Mouse (Mus musculus) heart, postnatal 25 days (tissue): ENCODE measurements around the gene Plcd1. TPM values are rescaled to one million over a fixed set of nuclear protein-coding genes. Genes with fewer than 3 reads are reported as not detected.

Experiments used
- DNase-seq: peaks from one replicate; pipeline ENCODE4 v3.0.0; 2022; ENCODE audit warnings: low spot score
- intact Hi-C: fragments of 180-260 bp; cut with DNase I; formaldehyde crosslinking; loops from one replicate; pipeline ENCODE4 v1.15.1; 2025
- total RNA-seq, 2 experiments: library from RNA; stranded (reverse); gene quantifications; 2 replicates each; pipeline ENCODE4 v1.2.3; 2021

Plcd1 gene
- 10 to 100 TPM; 17.9 to 20.0 TPM for total RNA-seq

DNA sequence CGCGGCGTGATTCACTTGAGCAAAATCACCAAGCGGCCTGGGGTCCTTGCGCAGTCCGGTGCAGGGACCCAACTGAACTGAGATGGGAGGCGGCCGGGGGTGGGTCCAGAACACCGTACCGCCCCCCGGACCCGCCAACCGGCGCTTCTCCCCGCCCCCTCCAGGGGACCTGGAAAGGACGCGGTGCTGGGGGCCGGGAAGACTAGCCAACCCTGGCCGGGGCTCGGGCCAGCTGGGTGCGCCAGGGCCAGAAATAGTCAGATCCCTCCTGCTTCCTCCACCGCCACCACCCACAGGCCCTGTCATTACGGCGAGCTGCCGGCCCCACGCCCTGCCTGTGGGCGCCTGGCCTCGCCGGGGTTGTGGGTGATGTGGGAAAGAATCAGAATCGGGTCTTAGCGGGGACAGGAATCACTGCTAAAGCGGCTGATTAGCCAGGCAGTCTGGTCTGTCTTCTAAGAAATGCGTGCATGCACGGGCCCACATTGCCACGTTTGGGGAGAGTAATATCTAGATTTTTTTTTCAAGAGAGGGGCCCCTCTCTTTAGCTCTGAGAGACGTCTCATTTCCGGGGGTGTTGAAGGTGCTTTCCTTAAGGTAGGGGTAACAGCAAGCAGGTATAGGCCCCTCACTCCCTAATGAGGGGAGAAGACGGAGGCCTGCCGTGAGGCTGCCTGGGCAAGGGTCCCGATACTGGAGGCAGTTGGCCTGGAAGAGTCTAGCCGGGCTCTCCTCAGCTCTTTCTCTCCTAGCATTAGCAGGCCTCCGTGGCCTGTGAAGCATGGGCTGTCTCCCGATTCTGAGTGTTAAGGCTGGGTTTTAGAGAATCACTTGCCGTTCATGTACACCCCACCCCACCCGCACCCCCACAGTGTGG is at the start of gene Plcd1:
Gene Plcd1 (minus strand): TSS at position 84 of the 877 bp plus-strand sequence.
- DNase-seq: peak; percentile 95
- intact Hi-C loops: loop anchor here (5.0 kb wide), 1 partner anchor 309 kb away; the partner anchor contains the start of gene Acvr2b

DNA sequence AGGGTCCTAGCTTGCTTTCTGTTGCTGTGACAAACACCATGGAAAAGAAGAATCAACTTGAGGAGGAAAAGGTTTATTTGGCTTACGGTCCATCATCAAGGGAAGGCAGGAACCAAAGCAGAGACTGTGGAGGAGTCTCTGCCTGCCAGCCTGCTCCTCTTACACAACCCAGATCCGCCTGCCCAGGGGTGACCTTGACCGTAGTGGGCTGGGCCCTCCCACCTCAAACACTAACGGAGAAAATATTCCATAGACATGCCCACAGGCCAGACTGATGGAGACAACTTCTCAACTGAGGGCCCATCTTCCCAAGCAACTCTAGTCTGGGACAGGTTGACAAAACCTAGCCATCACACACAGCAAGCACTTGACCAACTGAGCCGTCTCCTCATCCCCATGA is 48.8 kb upstream of the Plcd1 start:
- no peak for DNase-seq
- intact Hi-C loops: no loop called here

DNA sequence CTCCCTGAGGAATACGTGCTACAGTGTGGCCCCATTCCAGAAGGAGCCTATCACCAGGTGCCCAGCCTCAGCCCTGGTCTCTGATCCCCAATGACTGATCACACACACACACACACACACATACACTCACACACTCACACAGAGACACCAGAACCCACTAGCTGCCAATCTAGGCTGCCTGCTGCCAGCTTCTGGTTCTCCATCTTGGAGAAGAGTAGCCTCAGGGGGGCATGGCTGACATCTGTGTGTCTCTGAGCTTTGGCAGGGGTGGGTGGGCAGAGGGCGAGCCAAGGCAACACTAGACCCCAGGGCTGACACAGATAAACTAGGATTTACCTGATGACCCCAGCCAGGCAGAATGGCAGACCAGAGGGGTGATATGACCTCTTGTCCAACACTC is 45.5 kb upstream of the Plcd1 start:
- no peak for DNase-seq
- intact Hi-C loops: no loop called here

DNA sequence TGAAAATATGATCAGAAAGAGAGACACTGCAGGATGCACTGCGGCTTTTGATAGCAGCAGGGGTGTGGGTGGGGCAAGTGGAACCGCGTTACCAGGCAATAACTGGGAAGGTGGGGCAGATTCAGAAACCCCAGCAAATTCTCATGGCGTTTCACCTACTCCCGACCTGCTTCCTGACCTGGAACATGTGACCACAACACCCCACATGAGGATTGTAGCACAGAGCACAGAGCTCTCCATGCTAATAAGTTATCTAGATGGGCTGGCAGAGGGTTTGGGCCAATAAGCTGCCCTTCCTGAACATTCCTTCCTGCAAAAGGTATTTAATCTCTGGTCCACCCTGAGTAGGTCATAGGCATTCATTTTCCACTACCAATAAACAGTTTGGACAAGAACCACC is 37.4 kb upstream of the Plcd1 start:
- intact Hi-C loops: no loop called here
- no peak for DNase-seq

DNA sequence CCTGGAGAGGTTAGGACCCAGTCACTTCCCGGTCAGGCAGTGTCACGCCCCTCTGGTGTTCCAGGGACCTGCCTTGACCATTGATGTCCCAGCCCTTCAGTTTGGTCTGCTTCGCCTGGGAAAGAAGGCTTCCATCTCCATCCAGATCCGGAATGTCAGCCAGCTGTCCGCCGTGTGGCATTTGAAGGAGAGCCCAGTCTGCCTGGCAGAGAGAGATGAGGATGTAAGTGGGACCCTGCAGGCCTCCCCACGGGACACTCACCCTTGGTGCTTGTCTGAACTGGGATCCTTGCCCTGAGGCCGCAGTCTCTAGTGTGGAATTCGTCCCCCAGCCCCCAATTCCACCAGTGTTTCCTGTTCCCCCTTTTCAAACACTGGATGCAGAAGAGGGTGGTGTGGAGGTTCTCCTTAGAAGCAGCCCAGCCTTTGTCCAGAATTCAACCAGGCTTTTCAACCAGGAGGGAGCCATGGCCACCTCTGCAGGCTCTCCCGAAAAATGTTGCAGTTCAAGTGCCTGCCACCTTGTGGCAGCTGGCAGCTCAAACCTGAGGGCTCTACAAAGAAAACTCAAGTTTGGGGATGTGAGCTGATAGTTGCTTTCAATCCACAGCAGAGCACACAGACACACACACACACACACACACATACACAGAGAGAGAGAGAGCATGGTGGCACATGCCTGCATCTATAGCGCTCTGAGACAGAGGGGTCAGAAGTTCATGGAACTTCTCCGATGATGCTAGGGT is 35.3 kb upstream of the Plcd1 start:
- intact Hi-C loops: no loop called here
- no peak for DNase-seq

DNA sequence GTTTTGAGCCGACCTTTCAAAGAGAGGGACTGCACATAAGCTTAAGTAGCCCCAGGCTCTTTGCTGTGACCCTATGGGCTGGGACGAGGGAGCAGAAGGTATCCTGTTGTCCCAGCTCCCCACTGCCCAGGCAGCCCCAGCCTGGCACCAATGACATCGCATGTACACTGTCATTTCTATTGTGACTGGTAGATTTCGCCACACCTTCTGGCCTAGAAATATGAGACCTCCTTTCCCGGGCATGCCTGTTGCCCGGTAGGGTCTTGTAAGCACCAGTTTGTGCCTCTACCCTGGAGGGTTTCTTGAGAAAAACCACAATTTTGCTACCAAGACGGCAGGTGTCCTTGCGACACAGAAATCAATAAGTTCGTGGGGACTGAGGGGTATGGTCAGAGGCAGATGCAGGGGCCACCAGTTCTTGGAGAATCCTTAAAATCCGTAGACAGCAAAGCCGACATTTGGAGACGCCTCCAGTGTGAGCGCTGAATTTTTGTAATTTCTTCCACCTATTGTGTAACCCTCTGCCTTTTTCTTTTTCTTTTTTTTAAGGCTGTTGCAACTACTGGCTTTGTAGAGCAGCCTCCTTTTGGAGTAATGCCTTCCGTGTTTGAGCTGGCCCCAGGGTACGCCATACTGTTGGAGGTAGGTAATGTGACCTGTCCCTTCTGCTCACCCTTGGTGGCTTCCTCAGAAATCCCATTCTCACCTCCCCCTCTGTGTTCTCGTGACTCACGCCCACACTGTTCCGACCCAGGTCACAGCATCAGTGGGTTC is 29.5 kb upstream of the Plcd1 start:
- intact Hi-C loops: no loop called here
- no peak for DNase-seq

DNA sequence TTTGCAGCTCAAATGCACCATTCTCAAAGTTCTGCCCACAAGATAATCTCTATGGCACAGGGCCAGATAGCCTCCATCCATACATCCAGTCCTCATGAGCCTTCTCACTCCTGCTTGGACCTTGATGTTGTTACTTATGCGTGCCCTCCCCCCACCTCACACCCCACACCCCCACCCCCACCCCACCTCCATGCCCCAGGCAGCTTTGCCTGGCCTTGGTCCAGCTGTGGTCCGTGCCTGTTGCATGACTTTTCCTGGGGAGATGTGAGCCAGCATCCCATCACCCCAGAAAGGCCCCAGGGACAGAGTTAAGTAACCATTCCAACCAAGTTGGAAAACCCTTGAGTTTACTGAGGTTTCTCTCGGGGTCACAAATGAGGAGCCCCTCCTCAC is 26.9 kb upstream of the Plcd1 start:
- no peak for DNase-seq
- intact Hi-C loops: no loop called here

DNA sequence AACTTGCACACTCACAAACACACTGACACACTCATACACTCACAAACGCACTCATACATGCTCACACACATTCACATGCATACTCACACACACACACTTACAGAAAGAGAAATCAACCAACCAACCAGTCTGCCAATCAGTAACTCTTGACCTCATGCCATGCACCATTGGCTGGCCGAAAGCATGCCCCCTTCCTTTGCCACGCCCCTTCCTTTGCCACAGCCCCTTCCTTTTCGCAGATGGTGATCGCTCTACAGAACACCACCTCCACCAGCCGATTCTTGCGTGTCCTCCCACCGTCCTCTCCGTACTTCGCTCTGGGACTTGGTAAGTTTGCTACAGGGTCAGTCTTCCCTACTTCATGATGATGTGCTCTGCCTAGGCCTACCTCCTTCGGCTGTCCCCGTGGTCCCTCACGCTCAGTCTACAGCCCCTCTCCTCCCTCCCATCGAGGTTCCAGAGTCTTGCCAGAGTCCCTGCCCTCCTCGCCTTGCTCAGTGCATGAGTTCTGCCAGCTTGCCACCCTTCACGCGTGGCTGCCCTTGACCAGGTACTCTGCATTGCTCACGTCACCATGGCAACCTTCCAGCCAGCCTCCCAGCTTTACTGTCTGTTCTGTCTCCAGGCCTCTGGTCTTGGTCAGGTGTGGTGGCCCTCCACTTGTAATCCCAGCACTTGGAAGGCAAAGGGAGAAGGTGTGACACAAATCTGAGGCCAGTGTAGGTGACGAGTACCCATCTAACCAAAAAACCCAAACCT is 26.3 kb upstream of the Plcd1 start:
- intact Hi-C loops: no loop called here
- no peak for DNase-seq

DNA sequence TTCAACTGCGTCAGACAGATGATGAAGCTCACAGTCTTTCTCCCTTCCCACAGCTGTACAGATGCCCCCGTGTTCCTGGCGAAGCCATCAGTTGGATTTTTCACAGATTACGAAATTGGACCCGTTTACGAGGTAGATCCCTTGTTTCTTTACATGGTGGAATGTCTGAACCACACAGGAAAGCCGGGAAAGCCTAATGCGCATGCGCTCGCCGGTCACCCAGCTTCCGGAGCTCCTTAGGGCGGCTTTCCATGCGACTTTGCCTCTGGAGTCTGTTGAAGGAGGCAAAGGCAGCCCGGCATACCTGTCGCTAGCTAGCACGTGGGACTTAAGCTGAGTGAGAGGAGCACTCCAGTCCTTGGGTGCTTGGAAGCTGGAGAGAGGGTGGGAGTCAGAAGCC is 21.6 kb upstream of the Plcd1 start:
- intact Hi-C loops: no loop called here
- DNase-seq: no peak

DNA sequence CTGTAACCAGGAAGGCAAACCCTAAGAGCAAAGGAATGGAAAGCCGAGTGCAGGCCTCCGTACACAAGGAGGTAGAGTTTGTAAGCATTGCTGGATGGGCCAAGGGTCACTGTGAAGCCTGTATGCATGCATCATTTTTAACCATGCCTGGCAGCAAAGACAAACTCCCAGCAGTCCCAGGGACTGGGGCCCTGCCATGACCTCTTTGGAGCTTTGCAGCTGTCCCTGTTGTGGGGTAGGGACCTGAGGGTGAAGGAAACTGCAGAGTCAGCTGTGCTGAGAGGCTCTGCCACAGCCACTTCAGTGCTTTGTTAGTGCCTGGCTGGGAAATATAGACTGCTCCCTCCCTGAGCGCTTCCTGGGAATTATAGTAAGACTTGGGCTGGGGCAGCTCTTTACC is 17.3 kb upstream of the Plcd1 start:
- no peak for DNase-seq

DNA sequence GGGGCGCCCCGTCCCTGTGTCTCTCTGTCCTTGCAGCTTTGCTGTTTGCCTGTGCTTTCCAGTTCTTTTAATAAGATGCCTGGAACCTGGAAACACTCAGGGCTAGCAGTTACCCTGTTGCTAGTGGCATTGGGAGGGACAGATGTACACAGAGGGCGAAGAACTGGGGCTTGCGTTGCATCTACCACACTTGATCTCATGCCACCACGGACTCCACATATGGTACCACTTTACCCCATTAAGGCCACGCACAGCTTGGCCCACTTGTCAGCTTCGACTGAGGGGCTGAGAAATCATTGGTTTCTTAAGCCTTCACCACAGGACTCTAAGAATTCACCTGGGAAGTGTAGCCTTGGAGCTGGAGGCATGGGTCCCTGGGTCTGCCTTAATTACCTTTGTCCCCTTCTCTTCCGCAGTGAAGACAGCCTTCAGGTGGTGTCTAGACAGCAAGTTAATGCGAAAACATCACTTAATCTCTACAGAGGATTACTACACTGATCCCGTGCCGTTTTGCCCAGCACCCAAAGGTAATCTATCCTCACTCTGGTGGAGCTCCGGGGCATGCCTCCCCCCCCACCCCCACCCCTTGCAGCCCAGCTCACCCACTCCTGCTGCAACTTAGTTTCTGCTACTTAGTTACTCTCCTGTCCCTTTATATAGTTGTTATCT is 16.5 kb upstream of the Plcd1 start:
- intact Hi-C loops: no loop called here
- no peak for DNase-seq

More for the DNA sequence above, 17.3 kb upstream of the Plcd1 start:
- intact Hi-C loops: no loop called here

DNA sequence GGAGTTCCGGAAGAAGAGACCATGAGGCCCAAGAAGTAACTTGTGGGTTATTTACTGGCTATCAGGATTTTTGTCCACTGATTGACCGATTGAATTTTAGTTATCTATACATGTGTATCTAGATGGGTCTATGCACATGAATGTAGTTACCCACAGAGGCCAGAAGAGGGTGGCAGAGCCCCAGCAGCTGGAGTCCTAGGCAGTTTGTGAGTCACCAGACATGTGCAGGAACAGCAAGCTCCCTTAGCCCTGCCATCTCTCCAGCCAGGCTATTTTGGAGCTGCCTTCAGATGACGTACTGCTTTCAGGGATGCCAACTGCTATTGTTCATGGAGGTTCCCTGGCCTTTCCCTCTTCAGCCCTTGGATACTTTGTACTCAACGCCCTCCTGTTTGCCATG is 14.3 kb upstream of the Plcd1 start:
- DNase-seq: no peak

DNA sequence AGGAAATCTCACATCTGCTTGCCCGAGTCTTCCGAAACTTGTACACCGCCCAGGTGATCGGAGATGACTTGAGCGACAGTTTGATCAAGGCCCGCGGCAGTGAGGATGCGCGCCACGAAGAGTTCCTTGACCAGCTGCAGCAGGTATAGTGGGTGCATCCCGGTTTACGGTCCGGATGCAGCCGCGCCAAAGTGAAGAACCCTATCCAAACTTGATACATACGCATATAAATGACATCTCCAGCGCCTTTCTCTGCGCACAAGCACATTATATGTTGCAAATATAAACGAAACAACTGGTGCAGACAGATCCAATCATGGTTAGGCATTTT is 9.4 kb upstream of the Plcd1 start:
- intact Hi-C loops: no loop called here

More for the DNA sequence above, 14.3 kb upstream of the Plcd1 start:
- intact Hi-C loops: no loop called here

DNA sequence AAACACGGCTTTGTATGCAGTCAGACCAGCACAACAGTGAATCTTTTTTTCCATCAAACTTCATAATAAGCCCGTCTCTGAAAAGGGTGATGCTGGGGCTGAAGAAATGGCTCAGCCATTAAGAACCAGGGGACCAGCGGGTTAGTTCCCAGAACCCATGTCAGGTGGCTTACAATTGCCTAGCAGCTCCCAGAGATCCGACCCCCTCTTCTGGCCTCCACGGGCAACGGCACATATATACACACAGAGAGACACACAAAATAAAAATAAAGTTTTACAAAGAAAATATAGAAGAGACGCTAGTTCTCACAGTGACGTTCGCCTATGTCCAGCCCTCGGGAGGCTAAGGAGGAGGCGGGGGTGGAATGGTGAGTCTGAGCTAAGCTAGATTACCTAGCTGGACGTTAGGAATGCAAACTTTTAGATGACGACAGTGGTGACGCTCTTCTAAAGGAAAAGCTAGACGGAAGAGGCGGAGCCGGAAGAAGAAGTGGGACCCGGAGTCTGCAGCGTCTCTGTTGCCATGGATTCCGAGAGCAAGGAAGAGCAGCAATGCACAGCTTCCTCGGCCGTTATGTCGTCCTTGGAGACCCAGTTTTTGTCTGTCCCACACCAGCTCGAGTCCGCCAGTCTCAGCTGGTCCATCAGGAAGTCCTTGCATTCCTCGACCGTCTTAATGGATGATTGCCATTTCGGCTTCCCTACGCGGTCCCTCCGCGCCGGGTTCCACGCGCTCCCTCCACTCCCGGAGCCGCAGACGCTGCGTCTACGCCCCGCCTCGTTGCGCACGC is 8.9 kb upstream of the Plcd1 start, which contains the start of gene Dlec1:
Gene Dlec1 (plus strand): TSS at position 487 of the 791 bp plus-strand sequence.
- intact Hi-C loops: no loop called here
- DNase-seq: peak; percentile 57

More for the DNA sequence above, 9.4 kb upstream of the Plcd1 start:
- no peak for DNase-seq

DNA sequence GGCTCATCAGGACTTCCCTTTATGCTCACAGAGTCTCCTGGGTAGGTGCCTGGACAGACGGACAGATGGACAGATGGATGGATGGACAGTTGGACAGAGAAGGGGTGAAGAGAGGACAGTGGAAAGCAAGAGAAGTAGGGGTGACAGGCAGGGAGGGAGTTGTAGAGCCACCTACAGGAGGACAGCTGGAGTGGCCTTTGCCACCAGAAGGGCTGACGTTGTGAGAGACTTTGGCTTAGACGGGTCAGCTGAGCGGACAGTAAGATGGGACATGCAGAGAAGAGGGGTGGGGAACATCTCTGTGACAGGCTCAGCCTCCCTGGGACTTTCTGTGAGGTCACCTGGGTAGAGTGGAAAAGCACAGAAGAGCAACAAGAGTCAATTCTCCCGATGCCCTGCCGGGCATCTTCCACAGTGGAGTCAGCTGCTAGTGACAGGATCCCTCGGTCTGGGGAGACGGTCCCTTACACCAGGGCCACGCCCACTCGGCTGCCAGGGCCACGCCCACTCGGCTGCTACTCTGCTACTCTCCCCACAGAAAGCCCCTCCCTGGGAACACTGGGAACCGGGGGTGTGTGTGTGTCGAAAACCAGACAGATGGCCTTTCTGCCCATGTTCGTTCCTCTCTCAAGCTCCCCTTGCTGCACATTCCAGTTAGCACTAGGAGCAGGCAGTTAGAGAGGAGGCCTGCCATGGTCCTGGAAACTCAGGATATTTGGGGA is 7.0 kb upstream of the Plcd1 start:
- no peak for DNase-seq
- intact Hi-C loops: no loop called here

DNA sequence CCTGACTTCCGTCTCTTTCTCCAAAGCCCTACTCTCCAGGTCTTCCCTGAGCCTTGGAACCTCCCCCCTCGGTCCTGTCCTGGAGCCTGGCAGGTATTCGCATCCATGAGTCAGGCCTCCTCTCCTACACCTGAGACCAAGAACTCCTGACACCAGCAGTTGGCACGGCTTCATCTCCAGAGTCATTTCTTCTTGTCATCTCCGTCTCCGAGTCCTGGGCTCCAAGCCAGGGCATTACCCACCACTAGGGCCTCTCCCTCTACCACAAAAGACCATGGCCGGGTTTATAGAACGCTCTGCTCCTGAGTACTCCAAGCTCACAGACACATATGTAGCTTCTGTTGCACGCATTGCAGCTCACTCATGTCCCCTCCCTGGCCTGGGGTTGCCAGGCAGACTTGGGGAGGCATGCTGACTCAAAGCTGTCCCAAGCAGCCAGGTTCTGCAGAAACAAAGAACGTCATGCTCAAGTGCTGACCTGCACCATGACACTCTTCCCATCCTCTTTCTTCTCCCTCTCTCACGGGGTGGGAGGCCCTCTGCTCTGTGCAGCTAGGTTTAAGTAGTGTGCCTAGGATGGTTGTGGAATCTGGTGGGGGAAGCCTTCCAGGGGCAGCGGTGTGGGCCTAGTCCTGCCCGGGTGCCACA is 1.3 kb upstream of the Plcd1 start:
- intact Hi-C loops: loop anchor here (5.0 kb wide), 2 partner anchors 228 to 308 kb away; partner anchors contain the start of genes Acvr2b and Oxsr1
- DNase-seq: no peak
